Mouse (Mus musculus) neural tube, embryonic 12.5 days (tissue): ENCODE results near the gene Slc25a38. TPM values are rescaled to one million over a fixed set of nuclear protein-coding genes. Genes with fewer than 3 reads are reported as not detected.
"Not testable (repeated sequence)": the region's sequence is repeated elsewhere in the genome, so short reads cannot be mapped to it uniquely, and the experiment has no call there.

Source experiments
- ATAC-seq: fragments of 200-750 bp; cut with Nextera tagmentation; 2 replicates; pipeline ENCODE4 v1.8.0; 2017; ENCODE audit warnings: low read depth, mild to moderate bottlenecking, moderate TSS enrichment, moderate library complexity; ENCODE audit not compliant: low FRiP score
- H3K27ac ChIP-seq: fragments of 300-500 bp; sonication (generic); 2 replicates; pipeline ENCODE4 v1.5.1; 2016
- H3K27me3 ChIP-seq: fragments of 300-500 bp; sonication (generic); replicated peaks from 2 replicates; pipeline ENCODE4 v1.6.1; 2016; ENCODE audit warnings: mild to moderate bottlenecking
- H3K36me3 ChIP-seq: fragments of 300-500 bp; sonication (generic); 2 replicates; pipeline ENCODE4 v1.6.1; 2016; ENCODE audit warnings: mild to moderate bottlenecking
- H3K4me1 ChIP-seq: fragments of 300-500 bp; sonication (generic); 2 replicates; pipeline ENCODE4 v1.6.1; 2016
- H3K4me2 ChIP-seq: fragments of 300-500 bp; sonication (generic); replicated peaks from 2 replicates; pipeline ENCODE4 v1.6.1; 2016; ENCODE audit warnings: mild to moderate bottlenecking
- H3K4me3 ChIP-seq: fragments of 300-500 bp; sonication (generic); 2 replicates; pipeline ENCODE4 v1.5.1; 2016
- H3K9ac ChIP-seq: fragments of 300-500 bp; sonication (generic); 2 replicates; pipeline ENCODE4 v1.6.1; 2016; ENCODE audit warnings: mild to moderate bottlenecking
- H3K9me3 ChIP-seq: fragments of 300-500 bp; sonication (generic); 2 replicates; pipeline ENCODE4 v1.6.1; 2016; ENCODE audit warnings: mild to moderate bottlenecking
- WGBS: fragments of 180-500 bp; shearing (Covaris S2); methylation state at CpG from one replicate; pipeline ENCODE4 v1.1.7; 2016; 5-methylcytosine and 5-hydroxymethylcytosine counted together
- polyA plus RNA-seq: library from polyadenylated mRNA; unstranded; fragments of >200 nt; fragmentation: Nextera tagmentation; extraction: Ambion mirVana; gene quantifications from 2 replicates; pipeline ENCODE4 v1.2.1, GENCODE M21; 2016

Gene Slc25a38
- polyA plus RNA-seq, 1 experiment from 2014 or later, result 38.2 TPM

- H3K27ac ChIP-seq, result no peak overlapping the region
- H3K9ac ChIP-seq, result no peak overlapping the region
- no peak for ATAC-seq
- H3K4me1 ChIP-seq, result no peaks in the 10 kb centered on the region
- WGBS, result 87% methylated on average over 5 of the region's 5 CpGs
- no peak overlapping the region for H3K4me3 ChIP-seq
- no peaks in the 10 kb centered on the region for H3K27me3 ChIP-seq
- H3K4me2 ChIP-seq, result no peak overlapping the region
- no peaks in the 10 kb centered on the region for H3K36me3 ChIP-seq
- H3K9me3 ChIP-seq, result no peaks in the 10 kb centered on the region
These were observed 28.2 kb upstream of the Slc25a38 start for GRCm38 (mm10) chr9:120081967-120082366.

- Histone ChIP-seq H3K4me1 (no peaks in the 10 kb centered on the region), H3K27ac (no peak overlapping the region), H3K36me3 (no peaks in the 10 kb centered on the region), H3K9ac (no peak overlapping the region), H3K9me3 (no peaks in the 10 kb centered on the region), H3K27me3 (no peaks in the 10 kb centered on the region), H3K4me3 (no peak overlapping the region), H3K4me2 (no peak overlapping the region)
- WGBS, result 64% methylated on average over 4 of the region's 4 CpGs
- no peak for ATAC-seq
These were observed 27.5 kb upstream of the Slc25a38 start for GRCm38 (mm10) chr9:120082691-120083090.

- no peak overlapping the region for H3K27ac ChIP-seq
- no peak overlapping the region for H3K4me3 ChIP-seq
- whole genome bisulfite sequencing, result 84% methylated on average over 18 of the region's 18 CpGs
- H3K9ac ChIP-seq, result no peak overlapping the region
- no peak for ATAC-seq
- H3K4me2 ChIP-seq, result no peak overlapping the region
- H3K9me3 ChIP-seq, result no peaks in the 10 kb centered on the region
- no peaks in the 10 kb centered on the region for H3K27me3 ChIP-seq
- no peaks in the 10 kb centered on the region for H3K36me3 ChIP-seq
- H3K4me1 ChIP-seq, result no peaks in the 10 kb centered on the region
These were observed 26.8 kb upstream of the Slc25a38 start for GRCm38 (mm10) chr9:120083158-120083894.

- Histone ChIP-seq H3K9ac (no peak overlapping the region), H3K4me3 (no peak overlapping the region), H3K4me1 (no peaks in the 10 kb centered on the region), H3K27me3 (no peaks in the 10 kb centered on the region), H3K36me3 (no peaks in the 10 kb centered on the region), H3K4me2 (no peak overlapping the region), H3K9me3 (no peaks in the 10 kb centered on the region), H3K27ac (no peak overlapping the region)
- ATAC-seq, result no peak
- 93% methylated on average over 9 of the region's 9 CpGs for WGBS
These were observed 25.8 kb upstream of the Slc25a38 start for GRCm38 (mm10) chr9:120084406-120084805.

- Histone ChIP-seq H3K27me3 (no peaks in the 10 kb centered on the region), H3K27ac (no peak overlapping the region), H3K9me3 (no peaks in the 10 kb centered on the region), H3K4me3 (no peak overlapping the region), H3K4me1 (no peaks in the 10 kb centered on the region), H3K9ac (no peak overlapping the region), H3K4me2 (no peak overlapping the region), H3K36me3 (no peaks in the 10 kb centered on the region)
- 87% methylated on average over 7 of the region's 7 CpGs for WGBS
- ATAC-seq, result no peak
These were observed 21.0 kb upstream of the Slc25a38 start for GRCm38 (mm10) chr9:120089125-120089524.

GRCm38 (mm10) chr9:120091086-120091485 is 19.1 kb upstream of the Slc25a38 start:
- ATAC-seq, result no peak
- WGBS, result 88% methylated on average over 10 of the region's 10 CpGs

GRCm38 (mm10) chr9:120091696-120092238 is 18.4 kb upstream of the Slc25a38 start, which contains the start of gene Ccr8:
Ccr8 (plus strand) TSS chr9:120092114.
- H3K4me3 ChIP-seq, result no peak within 1 kb of the TSS
- H3K9me3 ChIP-seq, result no peaks in the 10 kb centered on the region
- no peak for ATAC-seq
- no peaks in the 10 kb centered on the region for H3K4me1 ChIP-seq
- no peak within 1 kb of the TSS for H3K27ac ChIP-seq
- H3K36me3 ChIP-seq, result no peaks in the 10 kb centered on the region
- H3K27me3 ChIP-seq, result no peaks in the 10 kb centered on the region
- WGBS, result 78% methylated on average over 5 of the region's 5 CpGs
- H3K9ac ChIP-seq, result no peak within 1 kb of the TSS
- no peak within 1 kb of the TSS for H3K4me2 ChIP-seq

More at GRCm38 (mm10) chr9:120091086-120091485, 19.1 kb upstream of the Slc25a38 start:
- Histone ChIP-seq H3K4me3 (no peak overlapping the region), H3K9ac (no peak overlapping the region), H3K4me2 (no peak overlapping the region), H3K4me1 (no peaks in the 10 kb centered on the region), H3K27ac (no peak overlapping the region), H3K9me3 (no peaks in the 10 kb centered on the region), H3K27me3 (no peaks in the 10 kb centered on the region), H3K36me3 (no peaks in the 10 kb centered on the region)

GRCm38 (mm10) chr9:120093701-120094100 is 16.5 kb upstream of the Slc25a38 start:
- Histone ChIP-seq H3K27ac (no peak overlapping the region), H3K4me1 (no peaks in the 10 kb centered on the region)
- 90% methylated on average over 13 of the region's 13 CpGs for WGBS

GRCm38 (mm10) chr9:120095886-120096285 is 14.3 kb upstream of the Slc25a38 start:
- WGBS, result 79% methylated on average over 7 of the region's 7 CpGs

More at GRCm38 (mm10) chr9:120093701-120094100, 16.5 kb upstream of the Slc25a38 start:
- Histone ChIP-seq H3K9ac (no peak overlapping the region), H3K9me3 (no peaks in the 10 kb centered on the region), H3K4me3 (no peak overlapping the region), H3K4me2 (no peak overlapping the region), H3K27me3 (no peaks in the 10 kb centered on the region), H3K36me3 (no peaks in the 10 kb centered on the region)
- ATAC-seq, result no peak

GRCm38 (mm10) chr9:120098682-120099081 is 11.5 kb upstream of the Slc25a38 start:
- 23% methylated on average over 7 of the region's 7 CpGs for WGBS
- H3K4me2 ChIP-seq, result no peak overlapping the region; the same call in 1 of the 2 replicates
- H3K9me3 ChIP-seq, result peaks cover 15% of the 10 kb centered on the region
- H3K36me3 ChIP-seq, result no peaks in the 10 kb centered on the region
- no peak overlapping the region for H3K4me3 ChIP-seq
- H3K4me1 ChIP-seq, result no peaks in the 10 kb centered on the region
- no peak overlapping the region for H3K27ac ChIP-seq
- H3K9ac ChIP-seq, result no peak overlapping the region
- ATAC-seq, result no peak
- H3K27me3 ChIP-seq, result no peaks in the 10 kb centered on the region

More at GRCm38 (mm10) chr9:120095886-120096285, 14.3 kb upstream of the Slc25a38 start:
- no peak for ATAC-seq
- H3K36me3 ChIP-seq, result no peaks in the 10 kb centered on the region
- no peak overlapping the region for H3K9ac ChIP-seq
- H3K4me2 ChIP-seq, result no peak overlapping the region
- no peaks in the 10 kb centered on the region for H3K9me3 ChIP-seq
- no peak overlapping the region for H3K27ac ChIP-seq
- no peaks in the 10 kb centered on the region for H3K4me1 ChIP-seq
- no peaks in the 10 kb centered on the region for H3K27me3 ChIP-seq
- no peak overlapping the region for H3K4me3 ChIP-seq

GRCm38 (mm10) chr9:120099304-120099703 is 10.9 kb upstream of the Slc25a38 start:
- WGBS, result 94% methylated on average over 8 of the region's 8 CpGs
- Histone ChIP-seq H3K4me1 (no peaks in the 10 kb centered on the region), H3K36me3 (no peaks in the 10 kb centered on the region), H3K27ac (no peak overlapping the region), H3K4me2 (no peak overlapping the region), H3K9ac (no peak overlapping the region), H3K9me3 (peaks cover 15% of the 10 kb centered on the region), H3K27me3 (no peaks in the 10 kb centered on the region), H3K4me3 (no peak overlapping the region)
- no peak for ATAC-seq

GRCm38 (mm10) chr9:120101165-120101564 is 9.0 kb upstream of the Slc25a38 start:
- no peak overlapping the region for H3K4me2 ChIP-seq
- H3K27ac ChIP-seq, result no peak overlapping the region
- H3K9ac ChIP-seq, result no peak overlapping the region
- ATAC-seq, result no peak
- no peaks in the 10 kb centered on the region for H3K36me3 ChIP-seq
- H3K27me3 ChIP-seq, result no peaks in the 10 kb centered on the region
- H3K9me3 ChIP-seq, result peaks cover 15% of the 10 kb centered on the region
- WGBS, result 100% methylated on average over 2 of the region's 2 CpGs
- H3K4me3 ChIP-seq, result no peak overlapping the region
- H3K4me1 ChIP-seq, result no peaks in the 10 kb centered on the region

- not testable (repeated sequence) for H3K4me2 ChIP-seq, H3K9me3 ChIP-seq, H3K9ac ChIP-seq, H3K36me3 ChIP-seq, H3K27me3 ChIP-seq, H3K4me3 ChIP-seq, ATAC-seq, H3K4me1 ChIP-seq, H3K27ac ChIP-seq
- WGBS, result 97% methylated on average over 12 of the region's 12 CpGs
These were observed 1.2 kb upstream of the Slc25a38 start for GRCm38 (mm10) chr9:120108953-120109352.
